ENCODE assay signal across 10 mouse cellular contexts in the genomic region with DNA sequence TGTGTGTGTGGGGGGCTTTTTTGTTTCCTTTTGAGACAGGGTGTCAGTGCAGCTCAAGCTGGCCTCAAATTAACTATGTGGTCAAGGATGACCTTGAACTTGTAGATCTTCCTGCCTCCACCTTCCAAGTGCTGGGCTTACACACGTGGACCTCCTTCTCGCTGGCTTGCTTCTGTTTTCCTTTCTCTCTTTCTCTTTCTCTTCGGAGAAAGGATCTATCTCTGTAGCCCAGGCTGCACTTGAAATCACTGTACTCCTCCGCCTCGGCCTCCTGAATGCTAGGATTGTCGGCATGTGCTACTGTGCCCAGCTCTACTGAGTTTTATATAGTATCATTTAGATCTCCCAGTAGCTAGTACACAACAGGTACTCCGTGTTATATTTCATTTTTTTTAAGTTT. TPM values are rescaled to one million over a fixed set of nuclear protein-coding genes. Genes with fewer than 3 reads are reported as not detected.
DNase-seq lines count a peak whose midpoint lies in the region; ATAC-seq and TF ChIP-seq lines count a peak whose summit lies in the region.
"Had no signal": no experiment of that assay in that cellular context is flagged by ENCODE, and none has a peak within 500 bp of the region (broad histone marks: within the 10 kb centered on the region; RNA-seq: fewer than 3 reads in every experiment).

No protein-coding gene starts in this region.

- H3K9me3 ChIP-seq in kidney, embryonic 15.5 days (replicated peaks), result no peaks in the 10 kb centered on the region
- H3K9me3 ChIP-seq in hindbrain, embryonic 16.5 days (ENCODE audit: control insufficient read depth, low read length), result no peaks in the 10 kb centered on the region
- no peaks in the 10 kb centered on the region for H3K9me3 ChIP-seq in midbrain, postnatal 0 days (ENCODE audit: low read length)

- H3K9ac ChIP-seq in kidney, embryonic 15.5 days, result no peak overlapping the region
- peak overlapping the region; percentile 57 for H3K9ac ChIP-seq in hindbrain, embryonic 16.5 days (ENCODE audit: low read depth, low read length)
- 0 out of 2 replicates have a peak overlapping the region, but pooled peaks have one; percentile 33 for H3K9ac ChIP-seq in midbrain, postnatal 0 days (replicated peaks; ENCODE audit: low read length, poor library complexity, severe bottlenecking)

- H3K36me3 ChIP-seq in kidney, embryonic 15.5 days, result no peaks in the 10 kb centered on the region
- no peaks in the 10 kb centered on the region for H3K36me3 ChIP-seq in hindbrain, embryonic 16.5 days (ENCODE audit: control insufficient read depth, insufficient read depth, low read length)
- H3K36me3 ChIP-seq in midbrain, postnatal 0 days (ENCODE audit: insufficient read depth, low read length), result no peaks in the 10 kb centered on the region

- DNase-seq in kidney, adult 18-20 months, result no peak
- peak; percentile 16 for DNase-seq in midbrain, postnatal 0 days (ENCODE audit: low spot score)
- no peak for DNase-seq in thymus, postnatal 14 days
- DNase-seq in cerebellum, adult 18-20 months, result no peak
- DNase-seq in lung, postnatal 36 days, result no peak
- DNase-seq: kidney, postnatal 14 days; spleen, adult 18-20 months had no signal

- H3K27me3 ChIP-seq in kidney, embryonic 15.5 days, result peaks cover 11% of the 10 kb centered on the region
- H3K27me3 ChIP-seq in hindbrain, embryonic 16.5 days (replicated peaks; ENCODE audit: control insufficient read depth, insufficient read depth, low read length), result no peaks in the 10 kb centered on the region
- H3K27me3 ChIP-seq in midbrain, postnatal 0 days (ENCODE audit: insufficient read depth, low read length), result no peaks in the 10 kb centered on the region

- no peak for TF ChIP-seq POLR2A in bone marrow, adult 2 months (IDR thresholded peaks at IDR 0.05; ENCODE audit: borderline replicate concordance, control insufficient read depth, low read depth, low read length)

- H3K4me2 ChIP-seq in kidney, embryonic 15.5 days, result peak overlapping the region; percentile 98; the same call in 1 of the 2 replicates
- H3K4me2 ChIP-seq in hindbrain, embryonic 16.5 days (ENCODE audit: low read length), result peak overlapping the region; percentile 90
- peak overlapping the region; percentile 81 for H3K4me2 ChIP-seq in midbrain, postnatal 0 days (ENCODE audit: low read depth, low read length, poor library complexity, severe bottlenecking)

- H3K4me3 ChIP-seq in kidney, embryonic 15.5 days (replicated peaks), result no peak overlapping the region
- peak overlapping the region; percentile 45 for H3K4me3 ChIP-seq in bone marrow, adult 2 months (replicated peaks; ENCODE audit: control insufficient read depth, low read depth, low read length)
- H3K4me3 ChIP-seq in hindbrain, embryonic 16.5 days (ENCODE audit: low read length), result peak overlapping the region; percentile 88
- H3K4me3 ChIP-seq in midbrain, postnatal 0 days (ENCODE audit: low read depth, low read length), result peak overlapping the region; percentile 85

- no peak overlapping the region for H3K27ac ChIP-seq in kidney, embryonic 15.5 days
- H3K27ac ChIP-seq in bone marrow, adult 2 months (ENCODE audit: control insufficient read depth, insufficient read depth, low read depth, low read length, poor library complexity), result no peak overlapping the region
- H3K27ac ChIP-seq in hindbrain, embryonic 16.5 days (ENCODE audit: low read depth, low read length), result no peak overlapping the region
- H3K27ac ChIP-seq in midbrain, postnatal 0 days (ENCODE audit: low read depth, low read length), result no peak overlapping the region; the same call in 1 of the 2 replicates

- ATAC-seq in kidney, embryonic 15.5 days (replicated peaks; ENCODE audit: low FRiP score), result no peak
- no peak for ATAC-seq in hindbrain, embryonic 16.5 days
- ATAC-seq in midbrain, postnatal 0 days (ENCODE audit: low FRiP score), result no peak

- H3K4me1 ChIP-seq in kidney, embryonic 15.5 days, result peaks cover 16% of the 10 kb centered on the region; the same call in 1 of the 2 replicates
- H3K4me1 ChIP-seq in bone marrow, adult 2 months (ENCODE audit: control insufficient read depth, insufficient read depth, low read length), result peaks cover 2% of the 10 kb centered on the region; the same call in 1 of the 2 replicates
- H3K4me1 ChIP-seq in hindbrain, embryonic 16.5 days (ENCODE audit: control insufficient read depth, insufficient read depth, low read depth, low read length), result peaks cover 7% of the 10 kb centered on the region
- no peaks in the 10 kb centered on the region for H3K4me1 ChIP-seq in midbrain, postnatal 0 days (ENCODE audit: insufficient read depth, low read length)

- no peak for TF ChIP-seq CTCF in bone marrow, adult 2 months (IDR thresholded peaks at IDR 0.05; ENCODE audit: control insufficient read depth, insufficient read depth, low read length)
- TF ChIP-seq CTCF in midbrain, postnatal 0 days (IDR thresholded peaks at IDR 0.05), result no peak

- WGBS in kidney, embryonic 15.5 days, result 27% methylated on average over 7 of the region's 7 CpGs
- WGBS in bone marrow, adult 2 months, result 50% methylated on average over 7 of the region's 7 CpGs
- 14% methylated on average over 7 of the region's 7 CpGs for WGBS in hindbrain, embryonic 16.5 days
- 10% methylated on average over 7 of the region's 7 CpGs for WGBS in midbrain, postnatal 0 days

RNA-seq across cellular contexts. Expression of gene Cenpv, which starts 1.5 kb away (rescaled TPM):
- 19.4 and 20.0 TPM in 2 replicates for polyA plus RNA-seq in kidney, embryonic 15.5 days (2015; fragmentation: Nextera tagmentation; extraction: Ambion mirVana)
- polyA plus RNA-seq in bone marrow, adult 2 months (2011; ENCODE audit: insufficient read depth, insufficient read length, low replicate concordance, missing spikeins), result 20.9 and 22.2 TPM in 2 replicates
- polyA plus RNA-seq in hindbrain, embryonic 16.5 days (2015; fragmentation: Nextera tagmentation; extraction: Ambion mirVana), result 23.8 and 50.7 TPM in 2 replicates
- 58.0 and 63.2 TPM in 2 replicates for total RNA-seq in midbrain, postnatal 0 days (2014; rRNA removed)
- polyA plus RNA-seq in midbrain, postnatal 0 days (2015; fragmentation: Nextera tagmentation; extraction: Ambion mirVana), result 30.1 and 32.9 TPM in 2 replicates

RNA-seq across cellular contexts. Expression of gene Ubb, which starts 13.4 kb away (rescaled TPM):
- polyA plus RNA-seq in kidney, embryonic 15.5 days (2015; fragmentation: Nextera tagmentation; extraction: Ambion mirVana), result 3,192 and 3,248 TPM in 2 replicates
- polyA plus RNA-seq in bone marrow, adult 2 months (2011; ENCODE audit: insufficient read depth, insufficient read length, low replicate concordance, missing spikeins), result 467 and 492 TPM in 2 replicates
- 4,470 and 4,568 TPM in 2 replicates for polyA plus RNA-seq in hindbrain, embryonic 16.5 days (2015; fragmentation: Nextera tagmentation; extraction: Ambion mirVana)
- total RNA-seq in midbrain, postnatal 0 days (2014; rRNA removed), result 1,443 and 2,095 TPM in 2 replicates
- 4,479 and 4,841 TPM in 2 replicates for polyA plus RNA-seq in midbrain, postnatal 0 days (2015; fragmentation: Nextera tagmentation; extraction: Ambion mirVana)

RNA-seq across cellular contexts. Expression of gene Trpv2, which starts 36.7 kb away (rescaled TPM):
- 3.5 and 6.4 TPM in 2 replicates for polyA plus RNA-seq in kidney, embryonic 15.5 days (2015; fragmentation: Nextera tagmentation; extraction: Ambion mirVana)
- polyA plus RNA-seq in bone marrow, adult 2 months (2011; ENCODE audit: insufficient read depth, insufficient read length, low replicate concordance, missing spikeins), result 10.0 and 22.0 TPM in 2 replicates
- polyA plus RNA-seq in hindbrain, embryonic 16.5 days (2015; fragmentation: Nextera tagmentation; extraction: Ambion mirVana), result 35.3 and 36.6 TPM in 2 replicates
- total RNA-seq in midbrain, postnatal 0 days (2014; rRNA removed), result 55.4 and 62.0 TPM in 2 replicates
- 31.0 and 32.9 TPM in 2 replicates for polyA plus RNA-seq in midbrain, postnatal 0 days (2015; fragmentation: Nextera tagmentation; extraction: Ambion mirVana)
